Mouse (Mus musculus) adrenal gland, postnatal 25 days (tissue): ENCODE data around the gene Prh1. TPM values are rescaled to one million over a fixed set of nuclear protein-coding genes. Genes with fewer than 3 reads are reported as not detected.
"Not testable (repeated sequence)": the region's sequence is repeated elsewhere in the genome, so short reads cannot be mapped to it uniquely, and the experiment has no call there.

Experiments
- DNase-seq: peaks from one replicate; pipeline ENCODE4 v3.0.0; 2021; ENCODE audit warnings: mixed read lengths
- long read RNA-seq: library from polyadenylated mRNA; stranded (forward); transcript quantifications from one replicate; pipeline ENCODE4 v2.0.0, GENCODE M21; 2021
- total RNA-seq: library from RNA; stranded (reverse); gene quantifications from 2 replicates; pipeline ENCODE4 v1.2.3, GENCODE M21; 2021

Prh1 gene
- not detected in 2 replicates for total RNA-seq
- long read RNA-seq, result 0 reads

DNA sequence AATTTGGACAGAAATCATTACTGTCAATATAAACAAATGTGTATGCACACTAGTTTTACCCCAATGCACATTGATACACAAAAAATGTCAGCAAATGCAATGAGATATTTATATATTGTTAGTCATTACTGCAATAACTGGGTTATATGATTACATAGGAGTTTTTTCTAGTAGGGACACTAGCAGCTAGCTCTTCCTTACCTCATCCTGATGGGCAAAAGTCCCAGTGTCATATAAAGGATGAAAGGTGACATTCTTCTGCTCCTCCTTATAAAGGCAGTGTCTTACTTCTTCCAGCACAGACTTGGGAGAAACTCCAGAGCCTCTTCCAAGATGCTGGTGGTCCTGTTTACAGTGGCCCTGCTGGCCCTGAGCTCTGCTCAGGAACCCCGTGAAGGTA lies at the start of gene Prh1:
TSS of gene Prh1 (plus strand) at position 301 of the 400 bp plus-strand sequence.
- not testable (repeated sequence) for DNase-seq

DNA sequence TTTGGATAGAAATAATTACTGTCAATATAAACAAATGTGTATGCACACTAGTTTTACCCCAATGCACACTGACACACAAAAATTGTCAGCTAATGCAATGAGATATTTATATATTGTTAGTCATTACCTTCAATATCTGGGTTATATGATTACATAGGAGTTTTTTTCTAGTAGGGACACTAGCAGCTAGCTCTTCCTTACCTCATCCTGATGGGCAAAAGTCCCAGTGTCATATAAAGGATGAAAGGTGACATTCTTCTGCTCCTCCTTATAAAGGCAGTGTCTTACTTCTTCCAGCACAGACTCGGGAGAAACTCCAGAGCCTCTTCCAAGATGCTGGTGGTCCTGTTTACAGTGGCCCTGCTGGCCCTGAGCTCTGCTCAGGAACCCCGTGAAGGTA lies 26.0 kb downstream of the Prh1 start, which contains the start of gene Prp2:
TSS of gene Prp2 (plus strand) at position 301 of the 400 bp plus-strand sequence.
- not testable (repeated sequence) for DNase-seq

Other genes starting within 250 kb of the Prh1 start
- gene Gm8882, start 205.7 kb upstream of the Prh1 start, total RNA-seq, result not detected in 2 replicates
- not detected in 2 replicates for gene Prp2, start 26.1 kb downstream of the Prh1 start, total RNA-seq
- gene A630073D07Rik, start 81.7 kb downstream of the Prh1 start, total RNA-seq, result not detected in 2 replicates
- not detected in 2 replicates for gene Tas2r120, start 87.1 kb downstream of the Prh1 start, total RNA-seq
- not detected in 2 replicates for gene Tas2r121, start 131.2 kb downstream of the Prh1 start, total RNA-seq
- not detected in 2 replicates for gene Tas2r122, start 142.1 kb downstream of the Prh1 start, total RNA-seq
- not detected in 2 replicates for gene Tas2r115, start 168.2 kb downstream of the Prh1 start, total RNA-seq
- gene Tas2r124, start 184.9 kb downstream of the Prh1 start, total RNA-seq, result not detected in 2 replicates
- gene Tas2r102, start 192.3 kb downstream of the Prh1 start, total RNA-seq, result not detected in 2 replicates
- gene Tas2r136, start 208.4 kb downstream of the Prh1 start, total RNA-seq, result not detected in 2 replicates
- gene Tas2r117, start 233.0 kb downstream of the Prh1 start, total RNA-seq, result not detected in 2 replicates